Mouse (Mus musculus) heart, postnatal 0 days (tissue): ENCODE results near the gene BC107364. TPM values are rescaled to one million over a fixed set of nuclear protein-coding genes. Genes with fewer than 3 reads are reported as not detected.
"Not testable (repeated sequence)": the region's sequence is repeated elsewhere in the genome, so short reads cannot be mapped to it uniquely, and the experiment has no call there.

ENCODE experiments used
- ATAC-seq: fragments of 200-750 bp; cut with Nextera tagmentation; 2 replicates; pipeline ENCODE4 v1.8.0; 2017; ENCODE audit warnings: low read depth, moderate number of reproducible peaks, moderate library complexity; ENCODE audit not compliant: insufficient read depth
- DNase-seq: peaks from one replicate; pipeline ENCODE4 v3.0.0-alpha.2; 2016; ENCODE audit warnings: low spot score
- H3K27ac ChIP-seq: fragments of 300-500 bp; sonication (generic); 2 replicates; pipeline ENCODE4 v1.5.1; 2014; ENCODE audit warnings: low read depth, mild to moderate bottlenecking
- H3K27me3 ChIP-seq: fragments of 300-500 bp; sonication (generic); 2 replicates; pipeline ENCODE4 v1.6.1; 2014; ENCODE audit warnings: low read length, mixed read lengths; ENCODE audit not compliant: control insufficient read depth, insufficient read depth
- H3K36me3 ChIP-seq: fragments of 300-500 bp; sonication (generic); replicated peaks from 2 replicates; pipeline ENCODE4 v1.6.1; 2014; ENCODE audit warnings: low read length, mixed read lengths; ENCODE audit not compliant: control insufficient read depth, insufficient read depth
- H3K4me1 ChIP-seq: fragments of 300-500 bp; sonication (generic); 2 replicates; pipeline ENCODE4 v1.6.1; 2014; ENCODE audit warnings: antibody characterized with exemption; ENCODE audit not compliant: control insufficient read depth, insufficient read depth
- H3K4me2 ChIP-seq: fragments of 300-500 bp; sonication (generic); 2 replicates; pipeline ENCODE4 v1.6.1; 2014; ENCODE audit warnings: low read depth, mild to moderate bottlenecking, low read length, moderate library complexity
- H3K4me3 ChIP-seq: fragments of 300-500 bp; sonication (generic); 2 replicates; pipeline ENCODE4 v1.5.1; 2014; ENCODE audit warnings: low read depth, low read length
- H3K9ac ChIP-seq: fragments of 300-500 bp; sonication (generic); replicated peaks from 2 replicates; pipeline ENCODE4 v1.6.1; 2014; ENCODE audit warnings: low read depth, low read length, mixed read lengths
- H3K9me3 ChIP-seq: fragments of 300-500 bp; sonication (generic); replicated peaks from 2 replicates; pipeline ENCODE4 v1.6.1; 2016; ENCODE audit warnings: low read length; ENCODE audit not compliant: control insufficient read depth
- CTCF ChIP-seq: IDR thresholded peaks from 2 replicates; pipeline ENCODE4 v1.5.1; 2016; ENCODE audit warnings: antibody characterized with exemption, control low read depth, low read depth
- EP300 ChIP-seq: IDR thresholded peaks from 2 replicates; pipeline ENCODE4 v1.6.1; 2016; ENCODE audit warnings: antibody characterized with exemption, low read depth
- WGBS: fragments of 180-500 bp; shearing (Covaris S2); extraction: QIAGEN DNeasy Blood & Tissue Kit; methylation state at CpG from one replicate; pipeline ENCODE4 v1.1.7; 2014; 5-methylcytosine and 5-hydroxymethylcytosine counted together
- polyA plus RNA-seq: library from polyadenylated mRNA; unstranded; fragments of >200 nt; fragmentation: Nextera tagmentation; extraction: Ambion mirVana; gene quantifications from 2 replicates; pipeline ENCODE4 v1.2.1, GENCODE M21; 2015
- total RNA-seq: library from RNA; depleted of rRNA; stranded (reverse); fragments of >200 nt; gene quantifications from 2 replicates; pipeline ENCODE4 v1.2.3, GENCODE M21; 2014; ENCODE audit warnings: low replicate concordance; rRNA removed

Gene BC107364
- total RNA-seq = not detected in 2 replicates
- polyA plus RNA-seq = 0.40 and 0.41 TPM in 2 replicates

- WGBS = no CpG with 5 or more reads among the region's 48 CpGs
- not testable (repeated sequence) for H3K27me3 ChIP-seq, H3K27ac ChIP-seq, H3K4me1 ChIP-seq, H3K4me3 ChIP-seq, DNase-seq, H3K36me3 ChIP-seq, H3K9me3 ChIP-seq, H3K9ac ChIP-seq, H3K4me2 ChIP-seq
- ATAC-seq = peak; percentile 22
Observed at GRCm38 (mm10) chr3:96452262-96452661, at the start of gene BC107364. BC107364 (minus strand) TSS chr3:96452306.

- Histone ChIP-seq H3K4me3 (peak overlapping the region; percentile 61), H3K9ac (peak overlapping the region; percentile 60), H3K9me3 (no peaks in the 10 kb centered on the region), H3K4me2 (peak overlapping the region; percentile 89), H3K27me3 (no peaks in the 10 kb centered on the region), H3K36me3 (no peaks in the 10 kb centered on the region), H3K4me1 (peaks cover 5% of the 10 kb centered on the region; the same call in 1 of the 2 replicates), H3K27ac (peak overlapping the region; percentile 91)
- ATAC-seq = peak; percentile 71
- under 1% methylated on average over 32 of the region's 32 CpGs for WGBS
- DNase-seq = peak; percentile 62
- TF ChIP-seq CTCF = no peak
- no peak for TF ChIP-seq EP300
Observed at GRCm38 (mm10) chr3:96501391-96502115, 49.4 kb upstream of the BC107364 start.

- ATAC-seq (peak; percentile 67), DNase-seq (peak; percentile 87)
- peak overlapping the region; percentile 91 for H3K27ac ChIP-seq
- H3K4me1 ChIP-seq = peaks cover 5% of the 10 kb centered on the region; the same call in 1 of the 2 replicates
- WGBS = under 1% methylated on average over 19 of the region's 19 CpGs
- peak overlapping the region; percentile 61 for H3K4me3 ChIP-seq
- H3K9me3 ChIP-seq = no peaks in the 10 kb centered on the region
- peak overlapping the region; percentile 76 for H3K4me2 ChIP-seq
- H3K9ac ChIP-seq = peak overlapping the region; percentile 62
- no peaks in the 10 kb centered on the region for H3K36me3 ChIP-seq
- no peaks in the 10 kb centered on the region for H3K27me3 ChIP-seq
- TF ChIP-seq CTCF (no peak), EP300 (no peak; the same call in none of the 2 replicates)
Observed at GRCm38 (mm10) chr3:96500691-96501265, 48.7 kb upstream of the BC107364 start.

GRCm38 (mm10) chr3:96500289-96500621, 48.1 kb upstream of the BC107364 start:
- peak; percentile 84 for DNase-seq
- no peak for TF ChIP-seq EP300
- TF ChIP-seq CTCF = no peak
- Histone ChIP-seq H3K4me2 (peak overlapping the region; percentile 76), H3K36me3 (no peaks in the 10 kb centered on the region), H3K4me1 (peaks cover 5% of the 10 kb centered on the region; the same call in 1 of the 2 replicates), H3K27me3 (no peaks in the 10 kb centered on the region), H3K27ac (peak overlapping the region; percentile 91), H3K9me3 (no peaks in the 10 kb centered on the region), H3K4me3 (peak overlapping the region; percentile 61), H3K9ac (peak overlapping the region; percentile 80)
- 0% methylated on average over 17 of the region's 17 CpGs for WGBS
- peak; percentile 79 for ATAC-seq

GRCm38 (mm10) chr3:96499481-96500288, 47.6 kb upstream of the BC107364 start:
- Histone ChIP-seq H3K4me1 (peaks cover 5% of the 10 kb centered on the region; the same call in 1 of the 2 replicates), H3K4me3 (peak overlapping the region; percentile 61), H3K27me3 (no peaks in the 10 kb centered on the region), H3K9ac (peak overlapping the region; percentile 80), H3K9me3 (no peaks in the 10 kb centered on the region), H3K36me3 (no peaks in the 10 kb centered on the region), H3K4me2 (peak overlapping the region; percentile 59), H3K27ac (peak overlapping the region; percentile 91)
- under 1% methylated on average over 36 of the region's 36 CpGs for WGBS
- DNase-seq = peak; percentile 71
- TF ChIP-seq CTCF (no peak), EP300 (no peak)
- ATAC-seq = peak; percentile 25
